Mouse (Mus musculus) mature B cell (primary cell): ENCODE results near the gene Inpp5e.
"Not testable (repeated sequence)": the region's sequence is repeated elsewhere in the genome, so short reads cannot be mapped to it uniquely, and the experiment has no call there.

ENCODE experiments used
- in situ Hi-C: fragments of 300-500 bp; cut with MboI; formaldehyde crosslinking; loops from 2 replicates; pipeline ENCODE4 v1.14.3; 2019

Gene Inpp5e

GRCm38 (mm10) chr2:26424541-26424940 lies 15.5 kb upstream of the Inpp5e start:
- in situ Hi-C loops = no loop called here

GRCm38 (mm10) chr2:26423086-26423485 lies 14.1 kb upstream of the Inpp5e start:
- in situ Hi-C loops = no loop called here

- in situ Hi-C loops = no loop called here
Measured at GRCm38 (mm10) chr2:26421969-26422368, 13.0 kb upstream of the Inpp5e start.

GRCm38 (mm10) chr2:26418120-26418519 lies 9.1 kb upstream of the Inpp5e start:
- in situ Hi-C loops = no loop called here

GRCm38 (mm10) chr2:26417066-26417465 lies 8.1 kb upstream of the Inpp5e start:
- in situ Hi-C loops = no loop called here

- in situ Hi-C loops = no loop called here
Measured at GRCm38 (mm10) chr2:26410931-26411411, 2.0 kb upstream of the Inpp5e start.

GRCm38 (mm10) chr2:26410091-26410490 lies 1.1 kb upstream of the Inpp5e start:
- in situ Hi-C loops = no loop called here

- in situ Hi-C loops = no loop called here
Measured at GRCm38 (mm10) chr2:26409362-26409761, 359 bp upstream of the Inpp5e start.

- in situ Hi-C loops = no loop called here
Measured at GRCm38 (mm10) chr2:26403306-26403705, 5.7 kb downstream of the Inpp5e start.

- in situ Hi-C loops = no loop called here
Measured at GRCm38 (mm10) chr2:26402265-26402664, 6.7 kb downstream of the Inpp5e start.

GRCm38 (mm10) chr2:26401023-26401422 lies 8.0 kb downstream of the Inpp5e start:
- in situ Hi-C loops = no loop called here

GRCm38 (mm10) chr2:26400296-26400695 lies 8.7 kb downstream of the Inpp5e start:
- in situ Hi-C loops = no loop called here

GRCm38 (mm10) chr2:26399647-26400046 lies 9.4 kb downstream of the Inpp5e start:
- in situ Hi-C loops = no loop called here

GRCm38 (mm10) chr2:26398978-26399377 lies 10.0 kb downstream of the Inpp5e start:
- in situ Hi-C loops = no loop called here

GRCm38 (mm10) chr2:26391617-26392016 lies 17.4 kb downstream of the Inpp5e start:
- in situ Hi-C loops = no loop called here

GRCm38 (mm10) chr2:26390954-26391353 lies 18.0 kb downstream of the Inpp5e start:
- in situ Hi-C loops = no loop called here

- in situ Hi-C loops = no loop called here
Measured at GRCm38 (mm10) chr2:26389154-26389690, 19.8 kb downstream of the Inpp5e start, which contains the start of the genes Entr1 and Pmpca. TSS of gene Entr1 (minus strand) at chr2:26389316. TSS of gene Pmpca (plus strand) at chr2:26389339.

GRCm38 (mm10) chr2:26388682-26389153 lies 20.3 kb downstream of the Inpp5e start:
- in situ Hi-C loops = no loop called here

GRCm38 (mm10) chr2:26387713-26388112 lies 21.3 kb downstream of the Inpp5e start:
- in situ Hi-C loops = no loop called here

- in situ Hi-C loops = not testable (repeated sequence)
Measured at GRCm38 (mm10) chr2:26380871-26381270, 28.1 kb downstream of the Inpp5e start.

GRCm38 (mm10) chr2:26380131-26380771 lies 28.8 kb downstream of the Inpp5e start, which contains the start of gene Snapc4:
TSS of gene Snapc4 (minus strand) at chr2:26380653.
- in situ Hi-C loops = no loop called here

- in situ Hi-C loops = no loop called here
Measured at GRCm38 (mm10) chr2:26372396-26372795, 36.6 kb downstream of the Inpp5e start.

- in situ Hi-C loops = no loop called here
Measured at GRCm38 (mm10) chr2:26368572-26368971, 40.4 kb downstream of the Inpp5e start.
